Mouse (Mus musculus): ENCODE data around the gene Dnajc9.

DNA sequence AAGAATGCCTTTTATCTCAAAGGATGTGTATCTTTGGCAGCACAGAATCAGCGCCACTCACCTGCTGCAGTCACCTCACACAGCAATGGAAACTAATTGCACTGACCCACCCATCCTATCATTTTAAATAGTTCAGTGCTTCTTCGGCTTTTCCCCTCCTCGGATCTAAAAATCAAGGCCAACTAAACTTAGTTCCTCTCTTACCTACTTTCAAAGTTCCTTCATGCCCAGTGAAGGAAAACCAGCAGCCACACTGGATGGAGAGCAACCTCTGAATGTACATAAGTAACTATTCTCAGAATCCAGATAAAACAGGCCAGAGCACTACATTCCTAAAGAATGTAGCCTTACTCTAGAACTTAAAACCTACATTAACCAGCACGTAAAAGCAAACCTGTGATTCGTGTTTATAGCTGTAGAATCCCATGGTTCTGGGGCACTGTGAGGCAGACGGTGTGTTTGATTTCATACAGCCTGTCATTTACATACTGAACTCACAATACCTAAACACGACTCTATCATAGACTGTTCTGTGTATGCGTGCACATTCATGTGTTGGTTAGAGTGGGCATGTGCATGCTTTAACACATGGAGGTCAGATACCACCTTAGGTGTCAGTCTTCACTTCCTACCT is 853 bp upstream of the Dnajc9 start:
- TF ChIP-seq POLR2A (IDR thresholded peaks at IDR 0.05; ENCODE audit: insufficient read depth, low read depth, low read length): no peak
- TF ChIP-seq CTCF (IDR thresholded peaks at IDR 0.05): no peak
- no peak for TF ChIP-seq EP300 (IDR thresholded peaks at IDR 0.05; ENCODE audit: insufficient read depth, low read depth, low read length)

Measured in heart, adult 2 months (tissue).